Mouse (Mus musculus) erythroblast, embryonic 14.5 days (primary cell): ENCODE data around the gene Spink4.

Experiments
- GATA1 ChIP-seq: IDR thresholded peaks from 2 replicates; pipeline ENCODE4 v1.6.1; 2012; ENCODE audit warnings: low read length, inconsistent platforms, mixed read lengths
- TAL1 ChIP-seq: IDR thresholded peaks from 3 replicates; pipeline ENCODE4 v1.6.1; 2012; ENCODE audit warnings: low read length, inconsistent platforms, mixed read lengths

GRCm38 (mm10) chr4:40872129-40872528 lies 47.7 kb upstream of the Spink4 start:
- TF ChIP-seq GATA1 (no peak), TAL1 (no peak)
